Mouse (Mus musculus) thymus, adult 18-20 months (tissue): ENCODE results near the gene Galnt14.

Experiments used
- DNase-seq, 2 experiments: peaks; one replicate each; pipeline ENCODE4 v3.0.0; 2022; ENCODE audit warnings: mixed read lengths in 2 of 2

Gene Galnt14

GRCm38 (mm10) chr17:73663237-73663636 is 47.0 kb downstream of the Galnt14 start:
- DNase-seq, result no peak

GRCm38 (mm10) chr17:73658731-73659445 is 51.4 kb downstream of the Galnt14 start:
- DNase-seq, result no peak

- no peak for DNase-seq
Observed at GRCm38 (mm10) chr17:73656373-73656772, 53.9 kb downstream of the Galnt14 start.

- no peak for DNase-seq
Observed at GRCm38 (mm10) chr17:73654261-73654660, 56.0 kb downstream of the Galnt14 start.

- DNase-seq, result no peak
Observed at GRCm38 (mm10) chr17:73649371-73649770, 60.9 kb downstream of the Galnt14 start.

- DNase-seq, result no peak
Observed at GRCm38 (mm10) chr17:73641676-73642075, 68.6 kb downstream of the Galnt14 start.

GRCm38 (mm10) chr17:73640117-73640480 is 70.2 kb downstream of the Galnt14 start:
- no peak for DNase-seq

- no peak for DNase-seq
Observed at GRCm38 (mm10) chr17:73639401-73640116, 70.7 kb downstream of the Galnt14 start.

GRCm38 (mm10) chr17:73636988-73637387 is 73.3 kb downstream of the Galnt14 start:
- no peak for DNase-seq

GRCm38 (mm10) chr17:73634896-73635295 is 75.4 kb downstream of the Galnt14 start:
- no peak for DNase-seq

GRCm38 (mm10) chr17:73633991-73634710 is 76.1 kb downstream of the Galnt14 start:
- DNase-seq, result no peak

GRCm38 (mm10) chr17:73628263-73628914 is 81.9 kb downstream of the Galnt14 start:
- no peak for DNase-seq

GRCm38 (mm10) chr17:73626912-73627311 is 83.3 kb downstream of the Galnt14 start:
- DNase-seq, result no peak

- DNase-seq, result no peak
Observed at GRCm38 (mm10) chr17:73620049-73620448, 90.2 kb downstream of the Galnt14 start.

GRCm38 (mm10) chr17:73602552-73603478 is 107.4 kb downstream of the Galnt14 start:
- DNase-seq, result no peak

- DNase-seq, result no peak
Observed at GRCm38 (mm10) chr17:73599923-73600322, 110.3 kb downstream of the Galnt14 start.

GRCm38 (mm10) chr17:73592081-73592480 is 118.2 kb downstream of the Galnt14 start:
- DNase-seq, result no peak

- DNase-seq, result no peak
Observed at GRCm38 (mm10) chr17:73587573-73587972, 122.7 kb downstream of the Galnt14 start.

GRCm38 (mm10) chr17:73574186-73574585 is 136.1 kb downstream of the Galnt14 start:
- DNase-seq, result no peak

GRCm38 (mm10) chr17:73572881-73573280 is 137.4 kb downstream of the Galnt14 start:
- DNase-seq, result no peak

GRCm38 (mm10) chr17:73572440-73572839 is 137.8 kb downstream of the Galnt14 start:
- DNase-seq, result peak; percentile 5 to 8

GRCm38 (mm10) chr17:73571961-73572360 is 138.3 kb downstream of the Galnt14 start:
- no peak for DNase-seq
